Mouse (Mus musculus): ENCODE data around the gene Mical3.

DNA sequence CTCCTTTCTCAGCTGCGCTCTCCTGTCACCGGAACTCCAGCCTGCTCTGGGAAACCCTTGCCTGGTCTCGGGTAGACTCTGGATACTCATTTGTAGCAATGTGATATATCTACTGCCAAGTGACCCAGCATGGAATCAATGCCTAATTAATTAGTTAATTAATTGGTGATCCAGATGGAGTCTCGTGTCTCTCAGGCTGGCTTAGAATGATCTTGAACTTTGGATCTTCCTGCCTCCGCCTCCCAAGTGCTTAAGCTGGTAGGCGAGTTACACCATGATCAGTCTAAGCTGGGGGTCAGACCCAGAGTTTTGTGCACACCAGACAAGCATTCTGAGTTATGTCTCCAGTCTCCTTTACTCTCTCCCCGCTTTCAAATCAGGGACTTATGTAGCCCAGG is 189.7 kb downstream of the Mical3 start:
- TF ChIP-seq CTCF (IDR thresholded peaks at IDR 0.05; ENCODE audit: borderline replicate concordance, extremely low read depth, insufficient read depth, insufficient read length) (no peak), POLR2A (IDR thresholded peaks at IDR 0.05; ENCODE audit: borderline replicate concordance, extremely low read depth, insufficient read depth, insufficient read length, poor library complexity, severe bottlenecking) (no peak)

Data from brain, embryonic 14.5 days (tissue).